Mouse (Mus musculus) left cerebral cortex, postnatal 25 days (tissue): ENCODE data around the gene Prrc2b. TPM values are rescaled to one million over a fixed set of nuclear protein-coding genes. Genes with fewer than 3 reads are reported as not detected.

Experiments used
- DNase-seq, 2 experiments: peaks; one replicate each; pipeline ENCODE4 v3.0.0; 2022; ENCODE audit warnings: low spot score in 2 of 2, mixed read lengths in 1 of 2
- intact Hi-C: fragments of 180-260 bp; cut with DNase I; formaldehyde crosslinking; loops from one replicate; pipeline ENCODE4 v1.15.1; 2025
- microRNA-seq, 2 experiments: library from miRNA; unstranded; fragments of <30 nt; microRNA quantifications; one replicate each; pipeline ENCODE4 v1.2.0; 2022
- total RNA-seq, 2 experiments: library from RNA; stranded (reverse); gene quantifications; 2 replicates each; pipeline ENCODE4 v1.2.3; 2021

Prrc2b gene
- total RNA-seq, 2 experiments from 2014 or later = 240 TPM

- intact Hi-C loops = no loop called here
- no peak for DNase-seq
These were observed 95.9 kb downstream of the Prrc2b start for GRCm38 (mm10) chr2:32246741-32247140.

GRCm38 (mm10) chr2:32248377-32249361 lies 97.8 kb downstream of the Prrc2b start:
- intact Hi-C loops = no loop called here
- no peak for DNase-seq

- intact Hi-C loops = no loop called here
- no peak for DNase-seq
These were observed 101.1 kb downstream of the Prrc2b start for GRCm38 (mm10) chr2:32251791-32252527.

- DNase-seq = no peak
- intact Hi-C loops = no loop called here
These were observed 101.8 kb downstream of the Prrc2b start for GRCm38 (mm10) chr2:32252658-32253057.

- intact Hi-C loops = no loop called here
- no peak for DNase-seq
These were observed 102.5 kb downstream of the Prrc2b start for GRCm38 (mm10) chr2:32253352-32253751.

- intact Hi-C loops = no loop called here
- no peak for DNase-seq
These were observed 103.7 kb downstream of the Prrc2b start for GRCm38 (mm10) chr2:32254563-32254962.

- intact Hi-C loops = no loop called here
- no peak for DNase-seq
These were observed 105.4 kb downstream of the Prrc2b start for GRCm38 (mm10) chr2:32256273-32256672.

- intact Hi-C loops = no loop called here
- no peak for DNase-seq
These were observed 108.1 kb downstream of the Prrc2b start for GRCm38 (mm10) chr2:32258887-32259533.

GRCm38 (mm10) chr2:32259657-32260417 lies 109.0 kb downstream of the Prrc2b start, which contains the start of gene Uck1:
TSS of gene Uck1 (minus strand) at chr2:32260159.
- DNase-seq = peak; percentile 91 to 95
- intact Hi-C loops = loop anchor here (1.0 kb wide), 1 partner anchor 28 kb away; the partner anchor contains the start of gene Swi5

GRCm38 (mm10) chr2:32260635-32261034 lies 109.8 kb downstream of the Prrc2b start:
- intact Hi-C loops = loop anchor here (1.0 kb wide), 1 partner anchor 28 kb away; the partner anchor contains the start of gene Swi5
- DNase-seq = peak in 1 of 2 experiments; percentile 28

GRCm38 (mm10) chr2:32275823-32276222 lies 124.9 kb downstream of the Prrc2b start:
- intact Hi-C loops = no loop called here

GRCm38 (mm10) chr2:32282289-32282688 lies 131.4 kb downstream of the Prrc2b start:
- intact Hi-C loops = no loop called here
- no peak for DNase-seq

More at GRCm38 (mm10) chr2:32275823-32276222, 124.9 kb downstream of the Prrc2b start:
- DNase-seq = no peak

- intact Hi-C loops = no loop called here
- DNase-seq = peak; percentile 26 to 47
These were observed 131.8 kb downstream of the Prrc2b start for GRCm38 (mm10) chr2:32282727-32283126.

- intact Hi-C loops = no loop called here
These were observed 133.1 kb downstream of the Prrc2b start for GRCm38 (mm10) chr2:32283986-32284385.

More at GRCm38 (mm10) chr2:32283986-32284385, 133.1 kb downstream of the Prrc2b start:
- DNase-seq = no peak

Small RNA genes lying within 50 kb of the gene (microRNA-seq; reads per million reads assigned to microRNA genes)
- gene Gm27805 = 0 reads per million in 2 experiments

Other genes starting within 250 kb of the Prrc2b start
- gene Aif1l, start 200.9 kb upstream of the Prrc2b start, total RNA-seq = 1 to 10 TPM; 2.6 to 2.9 TPM
- 10 to 100 TPM; 47.7 to 61.0 TPM for gene Nup214, start 176.6 kb upstream of the Prrc2b start, total RNA-seq
- gene Fam78a, start 66.2 kb upstream of the Prrc2b start, total RNA-seq = 1 to 10 TPM; 4.2 to 6.6 TPM
- gene Plpp7, start 55.6 kb upstream of the Prrc2b start, total RNA-seq = 10 to 100 TPM; 27.6 to 28.0 TPM
- gene Pomt1, start 85.5 kb downstream of the Prrc2b start, total RNA-seq = 10 to 100 TPM; 21.4 to 24.4 TPM
- gene Uck1, start 109.1 kb downstream of the Prrc2b start, total RNA-seq = 10 to 100 TPM; 51.6 to 55.8 TPM
- gene Golga2, start 136.3 kb downstream of the Prrc2b start, total RNA-seq = 10 to 100 TPM; 82.6 to 82.8 TPM
- gene Swi5, start 137.0 kb downstream of the Prrc2b start, total RNA-seq = 100 to 1,000 TPM; 213 to 214 TPM
- 10 to 100 TPM; 67.5 to 73.1 TPM for gene Ciz1, start 201.2 kb downstream of the Prrc2b start, total RNA-seq
- gene Dnm1, start 202.3 kb downstream of the Prrc2b start, total RNA-seq = 1,000 to 10,000 TPM; 1,197 to 1,302 TPM
- 100 to 1,000 TPM; 375 to 446 TPM for gene 1110008P14Rik, start 230.9 kb downstream of the Prrc2b start, total RNA-seq
- under 1 TPM; 0.76 to 0.85 TPM for gene Lcn2, start 237.2 kb downstream of the Prrc2b start, total RNA-seq
- 10 to 100 TPM; 44.4 to 50.3 TPM for gene Ptges2, start 244.8 kb downstream of the Prrc2b start, total RNA-seq